Mouse (Mus musculus) kidney, adult 8-10 months (tissue): ENCODE results near the gene Trim56.

ENCODE experiments used
- DNase-seq, 2 experiments: peaks; one replicate each; pipeline ENCODE4 v3.0.0; 2022

Trim56 gene

GRCm38 (mm10) chr5:137074191-137074651 lies 41.8 kb downstream of the Trim56 start:
- no peak for DNase-seq

- no peak for DNase-seq
Observed at GRCm38 (mm10) chr5:137073141-137073540, 42.9 kb downstream of the Trim56 start.

- DNase-seq = peak; percentile 94 to 95
Observed at GRCm38 (mm10) chr5:137072079-137072960, 43.7 kb downstream of the Trim56 start, which contains the start of gene Serpine1. Gene Serpine1, minus strand, starts transcription at chr5:137072268.

GRCm38 (mm10) chr5:137070881-137071605 lies 45.0 kb downstream of the Trim56 start:
- DNase-seq = no peak

GRCm38 (mm10) chr5:137068711-137069110 lies 47.3 kb downstream of the Trim56 start:
- no peak for DNase-seq

DNA sequence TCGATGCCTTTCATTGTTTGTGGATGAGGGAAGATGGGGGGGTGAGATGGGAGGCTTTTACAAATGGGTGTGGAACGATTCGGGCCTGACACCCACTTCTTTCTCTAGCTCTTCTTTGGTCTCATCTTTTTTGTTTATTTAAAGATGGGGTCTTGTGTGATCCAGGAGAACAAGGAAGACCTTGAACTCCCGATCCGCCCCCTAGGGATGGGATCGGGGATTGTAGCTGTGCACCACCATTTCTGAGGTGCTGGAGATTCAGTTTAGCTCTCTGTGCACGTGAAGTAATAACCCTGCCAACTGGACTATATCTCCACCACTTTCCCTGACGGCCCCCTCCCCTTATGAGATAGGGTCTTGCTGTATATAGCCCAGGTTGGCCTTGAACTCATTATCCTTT lies 50.1 kb downstream of the Trim56 start:
- DNase-seq = no peak

GRCm38 (mm10) chr5:137065454-137065853 lies 50.6 kb downstream of the Trim56 start:
- DNase-seq = no peak

GRCm38 (mm10) chr5:137062601-137063000 lies 53.4 kb downstream of the Trim56 start:
- DNase-seq = no peak

GRCm38 (mm10) chr5:137061809-137062481 lies 54.1 kb downstream of the Trim56 start:
- DNase-seq = peak in 1 of 2 experiments; percentile 54
